Mouse (Mus musculus) testis, adult 2 months (tissue): ENCODE data around the gene Slc12a9.

ENCODE experiments used
- CTCF ChIP-seq: fragments of 200-500 bp; IDR thresholded peaks from 2 replicates; pipeline ENCODE4 v1.5.1; 2012; ENCODE audit warnings: low read depth, mild to moderate bottlenecking, inconsistent platforms, low read length, moderate library complexity; ENCODE audit not compliant: control insufficient read depth, insufficient read depth, insufficient replicate concordance
- POLR2A ChIP-seq: fragments of 200-500 bp; IDR thresholded peaks from 2 replicates; pipeline ENCODE4 v1.6.1; 2012; ENCODE audit warnings: low read depth, mild to moderate bottlenecking, inconsistent platforms, low read length, moderate library complexity; ENCODE audit not compliant: control insufficient read depth

DNA sequence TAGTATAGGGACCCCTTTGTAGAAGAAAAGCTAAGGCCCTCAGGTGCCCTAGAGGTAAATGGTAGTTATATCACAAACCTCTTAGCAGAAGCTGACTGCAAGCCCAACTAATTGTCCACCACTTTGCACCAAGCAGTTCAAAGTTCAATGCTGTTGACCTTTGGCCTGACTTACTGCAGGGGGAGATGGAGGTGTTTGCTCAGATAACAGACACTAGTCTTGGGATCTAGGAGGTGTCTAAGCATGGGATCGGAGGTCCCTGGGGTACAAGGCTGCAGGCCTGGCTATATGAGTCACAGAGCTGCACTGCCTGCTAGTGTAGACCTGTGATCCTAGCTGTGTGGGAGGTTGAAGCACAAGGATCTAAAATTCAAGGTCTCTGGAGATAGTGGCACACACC lies 14.8 kb downstream of the Slc12a9 start:
- TF ChIP-seq CTCF (no peak), POLR2A (no peak)
